Mouse (Mus musculus) heart, adult 11 months (tissue): ENCODE data around the gene Bap1.

ENCODE experiments used
- DNase-seq: peaks from one replicate; pipeline ENCODE4 v3.0.0; 2022

The Bap1 gene

DNA sequence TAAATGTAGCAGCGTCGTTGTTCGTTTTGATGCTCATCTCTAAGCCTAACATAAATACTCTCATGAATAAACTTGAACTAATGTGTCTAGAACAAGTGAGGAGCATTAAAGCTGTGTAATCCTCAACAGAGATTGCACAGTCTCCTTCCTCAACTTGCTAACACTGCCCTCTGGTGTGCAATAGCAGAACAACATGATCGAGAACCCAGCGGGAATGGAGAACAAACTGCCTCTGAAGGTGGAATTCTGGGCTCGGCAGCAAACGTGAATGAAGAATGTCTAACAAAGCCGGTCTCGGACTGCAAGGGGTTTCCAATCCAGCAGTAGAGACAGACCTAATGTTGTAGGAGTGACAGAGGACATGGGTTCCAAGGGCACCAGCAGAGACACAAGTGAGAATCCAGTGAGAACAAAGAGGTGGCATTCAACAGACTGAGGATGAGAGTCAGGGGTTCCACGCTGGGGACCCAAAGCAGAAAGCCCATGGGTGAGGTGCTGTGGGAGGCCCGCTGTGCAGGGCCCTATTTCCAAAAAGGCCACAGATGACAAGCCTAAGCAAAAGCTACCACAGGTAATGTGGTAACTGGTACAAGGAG, 17.2 kb upstream of the Bap1 start:
- DNase-seq: no peak

DNA sequence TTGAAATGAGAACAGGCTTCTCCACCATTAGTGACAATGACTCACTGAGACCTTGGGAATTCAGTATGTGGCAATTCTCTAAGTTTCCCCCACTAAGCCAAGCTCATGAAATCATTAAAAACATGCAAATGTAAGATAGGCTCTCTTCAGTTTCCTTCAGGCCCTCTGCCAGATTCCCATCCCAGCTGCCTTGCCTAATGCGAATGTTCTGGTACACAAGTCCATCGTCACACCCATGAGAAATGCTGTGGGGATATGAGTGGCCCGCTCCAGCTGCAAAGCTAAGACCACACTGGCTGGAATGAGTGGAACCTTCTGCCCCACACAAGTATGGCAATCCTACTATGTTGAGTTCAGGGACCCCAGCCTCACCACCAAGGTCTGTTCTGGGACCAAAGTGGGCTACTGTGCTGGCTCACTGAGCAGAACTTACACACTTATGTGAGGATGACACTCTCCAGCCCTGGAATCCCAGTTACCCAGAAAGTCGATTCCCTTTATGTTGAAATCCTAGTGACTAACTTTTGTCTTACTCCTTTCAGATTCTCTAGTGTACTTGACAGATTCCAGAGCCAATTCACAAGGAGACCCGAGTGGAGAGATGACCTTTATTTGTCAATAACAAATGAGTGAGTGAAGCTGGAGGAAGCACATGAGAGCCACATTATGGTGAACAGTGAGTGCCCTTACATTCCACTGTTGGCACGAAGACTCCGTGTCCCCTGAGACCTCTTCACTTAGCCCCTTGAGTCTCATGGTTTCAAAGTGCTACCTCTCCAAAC, 14.0 kb upstream of the Bap1 start:
- peak; percentile 98 for DNase-seq

DNA sequence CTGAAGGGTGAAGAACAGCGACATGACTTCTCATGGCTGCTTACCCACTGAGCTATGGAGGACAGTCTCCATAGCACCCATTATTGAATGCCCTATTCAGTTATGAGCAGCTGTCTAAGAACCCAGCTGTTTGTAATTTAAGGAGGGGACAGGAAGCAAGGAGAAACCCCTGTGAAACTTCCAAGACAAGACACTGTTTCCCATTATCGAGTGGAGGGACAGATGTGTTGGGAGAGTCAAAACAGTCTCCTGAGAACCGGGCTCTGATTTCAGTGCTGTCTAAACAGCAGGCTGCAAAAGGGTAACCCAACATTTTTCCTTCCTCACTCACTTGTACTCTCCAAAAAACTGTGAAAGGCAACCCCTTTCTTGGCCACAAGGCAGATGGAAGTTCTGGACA, 10.7 kb upstream of the Bap1 start:
- DNase-seq: no peak

GRCm38 (mm10) chr14:31244777-31245176, 6.5 kb upstream of the Bap1 start:
- DNase-seq: no peak

DNA sequence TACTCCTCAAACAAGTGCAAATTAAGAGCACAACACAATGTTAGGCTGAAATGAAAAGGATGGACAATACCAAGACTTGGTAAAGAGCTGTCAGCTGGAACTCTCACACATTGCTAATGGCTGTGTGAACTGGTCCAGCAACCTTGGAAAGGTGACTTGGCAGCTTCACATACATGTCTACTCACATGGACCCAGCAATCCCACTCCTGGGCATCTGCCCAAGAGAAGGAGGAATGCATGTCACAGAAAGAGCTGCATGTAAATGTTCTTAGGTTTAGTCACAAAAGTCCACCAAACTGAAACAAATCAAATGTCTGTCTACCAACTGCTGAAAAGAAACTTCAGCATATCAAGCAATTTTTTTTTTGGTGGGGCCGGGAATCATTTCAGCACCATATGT, 5.3 kb upstream of the Bap1 start:
- no peak for DNase-seq

DNA sequence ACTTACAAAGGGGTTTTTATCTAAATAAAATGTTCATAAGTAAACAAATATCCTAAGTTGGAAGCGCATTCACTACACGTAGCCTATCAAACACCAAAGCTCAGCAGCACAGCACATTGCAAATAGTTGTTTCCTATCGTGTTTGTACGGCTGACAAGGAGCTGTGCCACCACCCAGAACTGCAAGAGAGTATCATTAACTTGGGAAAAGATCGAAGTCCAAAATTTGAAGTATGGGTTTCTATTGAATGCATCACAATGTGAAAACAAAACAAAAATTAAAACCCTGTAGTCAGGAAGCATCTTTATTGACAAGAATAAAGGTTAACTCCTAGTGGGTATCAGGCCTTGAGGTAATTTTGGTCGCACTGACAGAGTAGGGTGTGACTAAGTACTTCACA, 2.9 kb upstream of the Bap1 start:
- DNase-seq: no peak

DNA sequence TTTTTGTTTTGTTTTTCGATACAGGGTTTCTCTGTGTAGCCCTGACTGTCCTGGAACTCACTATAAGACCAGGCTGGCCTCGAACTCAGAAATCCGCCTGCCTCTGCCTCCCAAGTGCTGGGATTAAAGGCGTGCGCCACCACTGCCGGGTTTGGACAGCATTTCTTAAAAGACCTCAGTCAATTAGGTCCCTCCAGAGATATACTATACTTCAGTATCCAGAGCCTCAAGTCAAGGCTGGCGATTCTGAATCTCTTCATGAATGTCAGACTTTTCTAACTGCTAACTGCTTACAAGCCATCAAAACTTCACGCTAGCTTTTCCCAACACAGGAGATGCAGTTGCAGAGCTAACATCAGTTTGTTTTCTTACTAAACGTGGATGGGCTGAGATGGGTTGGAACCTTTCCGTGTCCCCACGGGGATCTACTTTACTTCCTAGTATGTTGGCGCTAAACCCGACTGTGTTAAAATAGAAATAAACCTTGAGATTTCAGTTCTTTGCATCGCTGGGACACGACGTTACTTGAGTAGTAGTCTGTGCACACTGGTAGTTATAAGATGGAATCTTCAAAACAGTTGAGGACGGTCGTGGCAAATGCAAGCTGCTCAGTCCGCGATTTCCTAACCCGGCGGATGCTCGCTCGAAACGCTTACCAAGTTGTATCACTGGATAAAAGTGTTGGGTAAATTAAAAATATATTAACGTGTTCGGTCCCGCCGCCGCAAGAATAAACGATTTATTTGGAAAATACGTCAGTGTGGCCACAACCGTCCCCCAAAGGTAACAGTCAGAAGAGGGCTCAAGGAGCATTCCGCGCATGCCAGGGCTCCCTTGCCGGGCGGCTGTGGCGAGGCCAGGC, 797 bp upstream of the Bap1 start:
- DNase-seq: no peak

- no peak for DNase-seq
These were observed 376 bp downstream of the Bap1 start for GRCm38 (mm10) chr14:31251626-31252025.

GRCm38 (mm10) chr14:31252091-31252490, 841 bp downstream of the Bap1 start:
- DNase-seq: peak; percentile 89

DNA sequence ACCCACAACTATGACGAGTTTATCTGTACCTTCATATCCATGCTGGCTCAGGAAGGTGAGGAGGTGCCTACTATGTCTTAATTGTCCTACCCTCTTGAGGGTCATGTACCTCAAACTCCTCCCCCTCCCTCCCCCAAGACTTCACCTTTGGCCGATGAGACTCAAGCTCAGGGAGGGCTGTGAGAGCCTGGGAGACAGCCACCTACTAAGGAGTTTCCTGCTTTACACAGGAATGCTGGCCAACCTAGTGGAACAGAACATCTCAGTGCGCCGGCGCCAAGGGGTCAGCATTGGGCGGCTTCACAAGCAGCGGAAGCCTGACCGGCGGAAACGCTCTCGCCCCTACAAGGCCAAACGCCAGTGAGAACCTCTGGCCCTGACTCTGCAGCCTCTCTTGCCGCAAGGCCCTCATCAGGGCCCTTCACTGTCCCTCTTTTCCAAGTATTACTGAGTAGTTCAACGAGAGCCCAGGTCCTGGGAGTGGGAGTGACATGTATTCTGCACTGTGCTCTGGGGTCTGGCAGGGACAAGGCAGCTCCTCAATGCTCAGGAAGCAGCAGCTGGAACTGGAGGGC, 7.3 kb downstream of the Bap1 start:
- DNase-seq: peak; percentile 90

GRCm38 (mm10) chr14:31260374-31260773, 9.1 kb downstream of the Bap1 start:
- DNase-seq: no peak

DNA sequence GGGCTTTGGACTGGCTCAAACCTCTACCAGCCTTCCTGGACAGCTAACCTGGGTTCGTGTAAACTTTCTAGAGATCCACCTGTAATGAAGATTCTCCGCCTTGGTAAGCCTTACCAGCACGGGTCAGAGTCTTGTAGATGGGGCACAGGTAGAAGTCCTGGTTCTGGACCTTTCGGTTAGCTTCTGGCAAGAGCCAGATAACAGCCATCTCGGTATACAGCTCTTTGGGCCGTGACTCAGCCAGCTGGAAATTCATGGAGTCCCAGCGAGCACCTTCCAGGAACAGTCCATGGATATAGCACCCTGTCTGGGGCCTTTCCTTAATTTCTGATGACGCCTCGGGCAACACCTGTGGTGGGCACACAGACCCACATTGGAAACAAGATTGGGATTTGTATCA, 9.7 kb downstream of the Bap1 start:
- DNase-seq: peak; percentile 84

- DNase-seq: no peak
These were observed 16.4 kb downstream of the Bap1 start for GRCm38 (mm10) chr14:31267649-31268048.

GRCm38 (mm10) chr14:31268301-31269001, 17.2 kb downstream of the Bap1 start:
- no peak for DNase-seq

GRCm38 (mm10) chr14:31269456-31270100, 18.3 kb downstream of the Bap1 start:
- peak; percentile 85 for DNase-seq

DNA sequence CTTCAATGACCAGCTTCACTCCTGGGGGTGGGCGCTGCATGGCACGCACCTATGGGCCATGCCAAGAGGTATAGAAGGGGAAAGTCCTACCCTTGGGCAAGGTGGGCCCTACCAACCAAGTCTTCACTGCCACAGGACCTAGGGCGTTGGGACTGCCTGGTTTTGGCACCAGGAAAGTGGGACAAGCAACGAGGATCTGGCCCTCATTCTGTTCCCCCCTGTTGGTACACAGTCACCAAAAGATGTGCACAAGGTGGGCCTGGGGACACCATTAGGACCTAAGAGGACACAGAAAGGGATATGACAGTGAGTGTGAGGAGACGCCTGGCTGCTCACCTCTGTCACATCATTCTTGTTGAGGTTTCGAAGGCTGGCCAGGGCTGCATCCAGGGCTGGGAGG, 19.9 kb downstream of the Bap1 start:
- peak; percentile 90 for DNase-seq

DNA sequence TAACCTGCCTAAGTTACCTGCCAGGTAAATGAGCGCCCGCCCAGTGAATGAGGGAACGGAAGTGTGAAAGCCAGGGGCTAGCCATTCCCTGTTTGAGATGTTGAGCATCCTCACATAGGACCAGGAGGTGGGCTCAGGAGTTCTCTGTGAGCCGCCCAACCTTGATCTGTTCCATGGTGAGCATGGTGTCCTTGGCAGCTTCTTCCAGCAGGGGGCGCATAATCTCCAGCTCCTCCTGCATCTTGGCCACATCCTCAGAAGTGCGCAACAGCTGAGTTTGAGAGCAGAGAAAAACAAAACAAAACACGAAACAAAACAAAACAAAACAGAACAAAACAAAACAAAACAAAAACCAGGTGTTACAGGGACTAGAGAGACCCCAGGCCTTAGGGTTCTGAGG, 20.9 kb downstream of the Bap1 start:
- peak; percentile 93 for DNase-seq

GRCm38 (mm10) chr14:31285728-31286127, 34.5 kb downstream of the Bap1 start:
- DNase-seq: no peak
